Mouse (Mus musculus) spleen, adult 2 months (tissue): ENCODE measurements around the gene Rptor.

Source experiments
- CTCF ChIP-seq: fragments of 200-500 bp; IDR thresholded peaks from 2 replicates; pipeline ENCODE4 v1.5.1; 2011; ENCODE audit warnings: mild to moderate bottlenecking, inconsistent platforms; ENCODE audit not compliant: insufficient read depth, insufficient read length, insufficient replicate concordance; ENCODE audit errors: extremely low read depth
- POLR2A ChIP-seq: fragments of 200-500 bp; IDR thresholded peaks from 2 replicates; pipeline ENCODE4 v1.6.1; 2011; ENCODE audit warnings: low read depth, low read length, inconsistent platforms

GRCm38 (mm10) chr11:119936456-119936855, 333.8 kb downstream of the Rptor start:
- TF ChIP-seq CTCF: no peak
- no peak for TF ChIP-seq POLR2A
